ENCODE assay signal across 9 mouse cellular contexts in the genomic region with DNA sequence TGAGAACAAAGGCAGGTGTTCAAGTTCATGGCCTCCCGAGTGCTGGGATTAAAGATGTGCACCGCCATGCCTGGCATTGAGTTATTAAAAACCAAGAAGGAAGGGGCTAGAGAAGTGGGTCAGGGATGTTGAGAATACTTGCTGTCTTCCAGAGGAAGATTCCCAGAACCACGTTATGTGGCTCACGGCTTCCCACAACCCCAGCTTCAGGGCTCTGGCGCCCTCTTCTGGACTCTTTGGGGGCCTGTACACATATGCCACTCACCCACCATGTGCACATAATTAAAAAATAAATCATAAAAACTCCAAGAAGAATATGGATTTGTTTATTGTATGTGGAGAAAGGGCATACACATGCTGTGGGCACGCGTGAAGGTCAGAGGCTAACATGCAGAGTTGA. TPM values are rescaled to one million over a fixed set of nuclear protein-coding genes. Genes with fewer than 3 reads are reported as not detected.
A peak's percentile ranks its signal among the peaks of the same experiment; 100 is the strongest.
DNase-seq lines count a peak whose midpoint lies in the region; ATAC-seq and TF ChIP-seq lines count a peak whose summit lies in the region.
"Had no signal": no experiment of that assay in that cellular context is flagged by ENCODE, and none has a peak within 500 bp of the region (broad histone marks: within the 10 kb centered on the region; RNA-seq: fewer than 3 reads in every experiment).

No protein-coding gene starts in this region.

- TF ChIP-seq CTCF in intestine, postnatal 0 days (IDR thresholded peaks at IDR 0.05; ENCODE audit: low read depth), result peak; percentile 58
- peak; percentile 36; the same call in 1 of the 2 replicates for TF ChIP-seq CTCF in small intestine, adult 2 months (IDR thresholded peaks at IDR 0.05; ENCODE audit: extremely low read depth, insufficient read length, insufficient replicate concordance, low read depth, low read length)

- WGBS in intestine, postnatal 0 days, result 84% methylated on average over 7 of the region's 7 CpGs
- 76% methylated on average over 7 of the region's 7 CpGs for WGBS in intestine, embryonic 16.5 days
- WGBS in limb, embryonic 11.5 days, result 66% methylated on average over 7 of the region's 7 CpGs
- WGBS in small intestine, adult 2 months, result 90% methylated on average over 7 of the region's 7 CpGs

- H3K9me3 ChIP-seq in intestine, postnatal 0 days (ENCODE audit: control insufficient read depth), result no peaks in the 10 kb centered on the region
- no peaks in the 10 kb centered on the region for H3K9me3 ChIP-seq in intestine, embryonic 16.5 days (ENCODE audit: control insufficient read depth, low read length)
- no peaks in the 10 kb centered on the region for H3K9me3 ChIP-seq in ES-E14 (ENCODE audit: control insufficient read depth, insufficient read depth, low read depth, low read length)
- H3K9me3 ChIP-seq in limb, embryonic 11.5 days (ENCODE audit: control insufficient read depth, low read length), result no peaks in the 10 kb centered on the region
- H3K9me3 ChIP-seq: lung, embryonic 15.5 days had no signal

- no peaks in the 10 kb centered on the region for H3K4me1 ChIP-seq in intestine, postnatal 0 days (replicated peaks; ENCODE audit: control insufficient read depth, insufficient read depth, low read length)
- H3K4me1 ChIP-seq in intestine, embryonic 16.5 days (ENCODE audit: control insufficient read depth, insufficient read depth, low read length), result no peaks in the 10 kb centered on the region
- H3K4me1 ChIP-seq in ES-E14 (ENCODE audit: control insufficient read depth in 2 of 2, insufficient read depth in 2 of 2, low read length in 2 of 2, poor library complexity in 1 of 2), result peaks cover 0 to 10% of the 10 kb centered on the region in 2 experiments; a peak in 2 of 4 replicates
- no peaks in the 10 kb centered on the region for H3K4me1 ChIP-seq in limb, embryonic 11.5 days (ENCODE audit: control insufficient read depth, insufficient read depth, low read length)
- no peaks in the 10 kb centered on the region for H3K4me1 ChIP-seq in small intestine, adult 2 months (ENCODE audit: control insufficient read depth, insufficient read depth, insufficient read length, low read length)
- H3K4me1 ChIP-seq: lung, embryonic 15.5 days had no signal

- H3K36me3 ChIP-seq in intestine, postnatal 0 days (ENCODE audit: control insufficient read depth, insufficient read depth), result peaks cover 22% of the 10 kb centered on the region
- peaks cover 3% of the 10 kb centered on the region; the same call in 1 of the 2 replicates for H3K36me3 ChIP-seq in intestine, embryonic 16.5 days (ENCODE audit: control insufficient read depth, insufficient read depth, low read length)
- no peaks in the 10 kb centered on the region for H3K36me3 ChIP-seq in ES-E14 (ENCODE audit: control insufficient read depth, insufficient read depth, low read length, poor library complexity, severe bottlenecking)
- 0 out of 2 replicates have a peak, but pooled peaks cover 2% of the 10 kb centered on the region for H3K36me3 ChIP-seq in limb, embryonic 11.5 days (ENCODE audit: control insufficient read depth, insufficient read depth, low read length)
- peaks cover 8% of the 10 kb centered on the region for H3K36me3 ChIP-seq in small intestine, adult 2 months (ENCODE audit: control insufficient read depth, insufficient read depth, low read length)

- no peak overlapping the region for H3K27ac ChIP-seq in intestine, postnatal 0 days (ENCODE audit: low read depth, low read length)
- no peak overlapping the region for H3K27ac ChIP-seq in intestine, embryonic 16.5 days (ENCODE audit: low read length)
- H3K27ac ChIP-seq in ES-E14 (ENCODE audit: insufficient read depth, low read depth, low read length, poor library complexity, severe bottlenecking), result no peak overlapping the region
- no peak overlapping the region for H3K27ac ChIP-seq in limb, embryonic 11.5 days (replicated peaks; ENCODE audit: low read depth, low read length)
- no peak overlapping the region for H3K27ac ChIP-seq in small intestine, adult 2 months (ENCODE audit: insufficient read depth, low read depth, low read length)
- H3K27ac ChIP-seq: lung, embryonic 15.5 days had no signal

- H3K4me2 ChIP-seq in intestine, postnatal 0 days (replicated peaks; ENCODE audit: low read depth), result no peak overlapping the region
- H3K4me2 ChIP-seq in intestine, embryonic 16.5 days (ENCODE audit: low read depth, low read length), result no peak overlapping the region
- H3K4me2 ChIP-seq in limb, embryonic 11.5 days (ENCODE audit: low read depth, severe bottlenecking), result no peak overlapping the region
- H3K4me2 ChIP-seq: lung, embryonic 15.5 days had no signal

- in situ Hi-C loops in ES-E14 (cut with MboI; ENCODE audit: low sequenced_read_pairs in 2 of 2, unreplicated experiment in 2 of 2), result no loop called here

- H3K9ac ChIP-seq in intestine, postnatal 0 days (ENCODE audit: low read depth, low read length), result no peak overlapping the region
- no peak overlapping the region for H3K9ac ChIP-seq in intestine, embryonic 16.5 days (ENCODE audit: low read depth, low read length)
- H3K9ac ChIP-seq in ES-E14 (ENCODE audit: insufficient read depth, low read depth, low read length, poor library complexity, severe bottlenecking), result no peak overlapping the region
- H3K9ac ChIP-seq in limb, embryonic 11.5 days (ENCODE audit: low read length), result no peak overlapping the region
- H3K9ac ChIP-seq: lung, embryonic 15.5 days had no signal

- H3K4me3 ChIP-seq in intestine, postnatal 0 days (ENCODE audit: low read depth, low read length), result no peak overlapping the region
- no peak overlapping the region for H3K4me3 ChIP-seq in intestine, embryonic 16.5 days (ENCODE audit: low read length)
- no peak overlapping the region for H3K4me3 ChIP-seq in ES-E14 (ENCODE audit: insufficient read depth in 1 of 2, low read depth in 1 of 2, low read length in 2 of 2, poor library complexity in 1 of 2, severe bottlenecking in 1 of 2)
- no peak overlapping the region for H3K4me3 ChIP-seq in limb, embryonic 11.5 days (ENCODE audit: low read depth, low read length)
- H3K4me3 ChIP-seq in small intestine, adult 2 months (ENCODE audit: low read depth, low read length), result no peak overlapping the region
- H3K4me3 ChIP-seq: lung, embryonic 15.5 days had no signal

- DNase-seq in ES-E14 (ENCODE audit: low read depth, low spot score), result peak; percentile 68
- peak; percentile 24 for DNase-seq in c-Kit-positive CD71-positive TER-119-positive erythroid progenitor cells, embryonic 14.5 days (ENCODE audit: low spot score)
- DNase-seq in limb, embryonic 11.5 days (ENCODE audit: low spot score), result peak; percentile 23
- DNase-seq in layer of hippocampus, postnatal 14 days (ENCODE audit: low spot score in 2 of 2), result no peak
- DNase-seq in natural killer cell, adult 2 months (ENCODE audit: low spot score in 2 of 2), result no peak

- no peak for ATAC-seq in intestine, postnatal 0 days
- ATAC-seq in intestine, embryonic 16.5 days, result no peak
- 0 out of 2 replicates have a peak, but pooled peaks have one; percentile 33 for ATAC-seq in limb, embryonic 11.5 days (ENCODE audit: insufficient number of reproducible peaks, low FRiP score, low TSS enrichment, low read depth)

- no peak for TF ChIP-seq POLR2A in small intestine, adult 2 months (IDR thresholded peaks at IDR 0.05; ENCODE audit: low read depth, low read length)

- no peaks in the 10 kb centered on the region for H3K27me3 ChIP-seq in intestine, postnatal 0 days (replicated peaks; ENCODE audit: control insufficient read depth, insufficient read depth, low read length)
- H3K27me3 ChIP-seq in intestine, embryonic 16.5 days (replicated peaks; ENCODE audit: control insufficient read depth, insufficient read depth, low read length), result no peaks in the 10 kb centered on the region
- H3K27me3 ChIP-seq in limb, embryonic 11.5 days (ENCODE audit: control insufficient read depth, insufficient read depth, low read length), result no peaks in the 10 kb centered on the region
- no peaks in the 10 kb centered on the region for H3K27me3 ChIP-seq in small intestine, adult 2 months (ENCODE audit: control insufficient read depth, insufficient read depth, low read length)
- H3K27me3 ChIP-seq: lung, embryonic 15.5 days had no signal

TF ChIP-seq in ES-E14, 5 proteins besides CTCF, POLR2A, EP300 and RAD21:
- no peak for TF ChIP-seq HCFC1 (IDR thresholded peaks at IDR 0.05; ENCODE audit: borderline replicate concordance, insufficient read depth, low read length)
- TF ChIP-seq ZC3H11A (IDR thresholded peaks at IDR 0.05; ENCODE audit: borderline replicate concordance, low read depth, low read length), result peak; percentile 57; the same call in 1 of the 2 replicates
- TF ChIP-seq CHD2 (IDR thresholded peaks at IDR 0.05; ENCODE audit: low read depth, low read length), result no peak
- TF ChIP-seq MAFK (IDR thresholded peaks at IDR 0.05; ENCODE audit: insufficient read depth, low read depth, low read length), result no peak

RNA-seq across cellular contexts. Expression of a gene that starts 30.9 kb away (rescaled TPM):
- polyA plus RNA-seq in intestine, postnatal 0 days (2015; fragmentation: Nextera tagmentation; extraction: Ambion mirVana), result 87.1 and 95.3 TPM in 2 replicates
- polyA plus RNA-seq in intestine, embryonic 16.5 days (2015; fragmentation: Nextera tagmentation; extraction: Ambion mirVana), result 139 and 155 TPM in 2 replicates
- 27.1 and 37.0 TPM in 2 replicates for total RNA-seq in ES-E14 (2012; rRNA removed)
- polyA plus RNA-seq in limb, embryonic 11.5 days (2014; fragmentation: Nextera tagmentation; extraction: Ambion mirVana), result 149 and 155 TPM in 2 replicates
- polyA plus RNA-seq in small intestine, adult 2 months (2012; rRNA removed), result 1.6 and 2.8 TPM in 2 replicates
- 10 to 100 TPM; 63.3 to 67.0 TPM for total RNA-seq in layer of hippocampus, postnatal 14 days (2021)

Comparison
In these comparisons a context has a peak if more than half of its experiments do, and no peak if none do; other contexts are left out.
1. DNase-seq: peak in ES-E14 (single experiment), c-Kit-positive CD71-positive TER-119-positive erythroid progenitor cells, embryonic 14.5 days (single experiment) and limb, embryonic 11.5 days (single experiment); none in layer of hippocampus, postnatal 14 days (0 of 2) and natural killer cell, adult 2 months (0 of 2).
2. RNA of a gene that starts 30.9 kb away (polyA plus RNA-seq): 149 to 155 TPM in limb, embryonic 11.5 days, 139 to 155 TPM in intestine, embryonic 16.5 days and 87.1 to 95.3 TPM in intestine, postnatal 0 days; 1.6 to 2.8 TPM in small intestine, adult 2 months; every median in the first group is over 10 times any median in the second.